Comparison of ENCODE assay signal across 29 mouse cellular contexts in the genomic region with DNA sequence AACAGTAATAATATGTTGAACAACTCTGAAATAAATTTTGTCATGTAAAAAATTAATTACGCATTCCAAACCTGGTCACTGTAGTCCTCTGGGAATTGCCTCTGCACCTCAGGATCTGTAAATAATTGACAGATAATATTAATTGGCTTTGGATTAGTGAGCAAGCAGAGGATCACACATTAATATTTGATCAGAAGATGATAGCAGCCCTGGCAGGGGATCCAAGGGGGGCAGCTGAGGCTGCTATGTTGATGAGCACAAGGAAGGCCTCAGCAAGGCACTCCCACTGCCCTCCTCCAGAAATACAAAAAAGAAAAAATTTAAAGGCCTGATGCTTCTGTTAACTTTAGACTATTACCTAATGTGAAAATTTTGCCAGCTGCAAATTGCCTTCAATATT.
A peak's percentile ranks its signal among the peaks of the same experiment; 100 is the strongest.
DNase-seq lines count a peak whose midpoint lies in the region; ATAC-seq and TF ChIP-seq lines count a peak whose summit lies in the region.
"Had no signal": no experiment of that assay in that cellular context is flagged by ENCODE, and none has a peak within 500 bp of the region (broad histone marks: within the 10 kb centered on the region; RNA-seq: fewer than 3 reads in every experiment).

No protein-coding gene starts in this region.

- no peaks in the 10 kb centered on the region for H3K27me3 ChIP-seq in kidney, embryonic 14.5 days (ENCODE audit: control insufficient read depth, insufficient read depth, low read length)
- H3K27me3 ChIP-seq in midbrain, embryonic 12.5 days, result peaks cover 9% of the 10 kb centered on the region
- peaks cover 58% of the 10 kb centered on the region for H3K27me3 ChIP-seq in midbrain, embryonic 10.5 days (ENCODE audit: low read depth, poor library complexity, severe bottlenecking)
- no peaks in the 10 kb centered on the region for H3K27me3 ChIP-seq in midbrain, embryonic 16.5 days (ENCODE audit: control insufficient read depth, insufficient read depth, low read depth, low read length)
- no peaks in the 10 kb centered on the region for H3K27me3 ChIP-seq in heart, adult 2 months (ENCODE audit: control insufficient read depth, insufficient read depth, low read length)
- H3K27me3 ChIP-seq: forebrain, embryonic 13.5 days; hindbrain, embryonic 12.5 days; intestine, embryonic 15.5 days; limb, embryonic 15.5 days; neural tube, embryonic 12.5 days had no signal

- DNase-seq in kidney, adult 8-10 months, result peak; percentile 27 to 48
- no peak for DNase-seq in midbrain, embryonic 10.5 days (ENCODE audit: low spot score)
- no peak for DNase-seq in cerebellum, postnatal 14 days
- DNase-seq in heart, adult 2 months, result no peak
- DNase-seq: adrenal gland, postnatal 25 days; cerebellum, adult 18-20 months; cerebellum, postnatal 10 days; gastrocnemius, postnatal 14 days; heart, adult 11 months; heart, postnatal 36 days; layer of hippocampus, postnatal 36 days; left cerebral cortex, postnatal 4 days; lung, embryonic 14.5 days; lung, postnatal 14 days; thymus, postnatal 4 days had no signal

- TF ChIP-seq EP300 in heart, adult 2 months (IDR thresholded peaks at IDR 0.05; ENCODE audit: insufficient read depth, low read depth, low read length), result no peak

- H3K4me1 ChIP-seq in kidney, embryonic 14.5 days (ENCODE audit: control insufficient read depth, insufficient read depth, low read length), result no peaks in the 10 kb centered on the region
- peaks cover 20% of the 10 kb centered on the region for H3K4me1 ChIP-seq in midbrain, embryonic 12.5 days
- peaks cover 42% of the 10 kb centered on the region for H3K4me1 ChIP-seq in midbrain, embryonic 10.5 days
- peaks cover 9% of the 10 kb centered on the region for H3K4me1 ChIP-seq in midbrain, embryonic 16.5 days (ENCODE audit: control insufficient read depth, insufficient read depth, low read length)
- peaks cover 1% of the 10 kb centered on the region; the same call in 1 of the 2 replicates for H3K4me1 ChIP-seq in heart, adult 2 months (ENCODE audit: control insufficient read depth, insufficient read depth, low read length)
- H3K4me1 ChIP-seq: intestine, embryonic 15.5 days; limb, embryonic 15.5 days had no signal

- H3K4me3 ChIP-seq in kidney, embryonic 14.5 days (ENCODE audit: low read length), result no peak overlapping the region
- no peak overlapping the region for H3K4me3 ChIP-seq in midbrain, embryonic 12.5 days
- H3K4me3 ChIP-seq in midbrain, embryonic 10.5 days, result no peak overlapping the region
- H3K4me3 ChIP-seq in midbrain, embryonic 16.5 days (ENCODE audit: low read depth, low read length), result no peak overlapping the region
- H3K4me3 ChIP-seq in heart, adult 2 months, result no peak overlapping the region
- H3K4me3 ChIP-seq: erythroblast, embryonic 14.5 days; forebrain, embryonic 13.5 days; hindbrain, embryonic 12.5 days; intestine, embryonic 15.5 days; limb, embryonic 15.5 days; myocyte; neural tube, embryonic 12.5 days had no signal

- 88% methylated on average over 1 of the region's 1 CpGs for WGBS in kidney, embryonic 14.5 days
- 85% methylated on average over 1 of the region's 1 CpGs for WGBS in midbrain, embryonic 12.5 days
- 99% methylated on average over 1 of the region's 1 CpGs for WGBS in midbrain, embryonic 10.5 days
- WGBS in midbrain, embryonic 16.5 days, result 47% methylated on average over 1 of the region's 1 CpGs
- 96% methylated on average over 1 of the region's 1 CpGs for WGBS in heart, adult 2 months

- intact Hi-C loops in heart, adult 2 months (cut with DNase I), result no loop called here

- H3K4me2 ChIP-seq in kidney, embryonic 14.5 days (replicated peaks; ENCODE audit: low read depth, low read length), result no peak overlapping the region
- no peak overlapping the region for H3K4me2 ChIP-seq in midbrain, embryonic 12.5 days (replicated peaks)
- H3K4me2 ChIP-seq in midbrain, embryonic 16.5 days (ENCODE audit: low read length), result no peak overlapping the region
- H3K4me2 ChIP-seq: forebrain, embryonic 13.5 days; heart, embryonic 11.5 days; hindbrain, embryonic 12.5 days; intestine, embryonic 15.5 days; limb, embryonic 15.5 days; lung, embryonic 14.5 days; neural tube, embryonic 12.5 days had no signal

- no peak for TF ChIP-seq POLR2A in heart, adult 2 months (IDR thresholded peaks at IDR 0.05; ENCODE audit: insufficient read depth, low read depth, low read length)

- H3K9me3 ChIP-seq in kidney, embryonic 14.5 days (ENCODE audit: control insufficient read depth, low read length), result no peaks in the 10 kb centered on the region
- H3K9me3 ChIP-seq in midbrain, embryonic 12.5 days, result no peaks in the 10 kb centered on the region
- H3K9me3 ChIP-seq in midbrain, embryonic 10.5 days (replicated peaks), result no peaks in the 10 kb centered on the region
- H3K9me3 ChIP-seq in midbrain, embryonic 16.5 days (replicated peaks; ENCODE audit: control insufficient read depth, low read length, poor library complexity, severe bottlenecking), result no peaks in the 10 kb centered on the region
- H3K9me3 ChIP-seq: forebrain, embryonic 13.5 days; hindbrain, embryonic 12.5 days; intestine, embryonic 15.5 days; limb, embryonic 15.5 days; neural tube, embryonic 12.5 days had no signal

- no peak for ATAC-seq in kidney, embryonic 14.5 days (ENCODE audit: low FRiP score, low TSS enrichment)
- no peak for ATAC-seq in midbrain, embryonic 12.5 days (ENCODE audit: low FRiP score, low read depth)
- ATAC-seq in midbrain, embryonic 16.5 days, result peak; percentile 75; the same call in 1 of the 2 replicates
- ATAC-seq: CD4-positive, CD25-positive, alpha-beta regulatory T cell, adult 4 months; forebrain, embryonic 13.5 days; hindbrain, postnatal 0 days; intestine, embryonic 15.5 days had no signal

- no peaks in the 10 kb centered on the region for H3K79me2 ChIP-seq in heart, adult 2 months (replicated peaks; ENCODE audit: control insufficient read depth, insufficient read depth, low read length)

- no peak overlapping the region for H3K27ac ChIP-seq in kidney, embryonic 14.5 days (ENCODE audit: low read depth, low read length)
- 0 out of 2 replicates have a peak overlapping the region, but pooled peaks have one; percentile 21 for H3K27ac ChIP-seq in midbrain, embryonic 12.5 days (replicated peaks)
- H3K27ac ChIP-seq in midbrain, embryonic 10.5 days (replicated peaks), result no peak overlapping the region
- H3K27ac ChIP-seq in midbrain, embryonic 16.5 days (ENCODE audit: low read length), result no peak overlapping the region
- H3K27ac ChIP-seq in heart, adult 2 months, result no peak overlapping the region
- H3K27ac ChIP-seq: forebrain, embryonic 13.5 days; hindbrain, embryonic 12.5 days; hindbrain, postnatal 0 days; intestine, embryonic 15.5 days; limb, embryonic 15.5 days; liver, embryonic 14.5 days; neural tube, embryonic 12.5 days had no signal

- no peak for TF ChIP-seq CTCF in heart, adult 2 months (IDR thresholded peaks at IDR 0.05)

- no peak overlapping the region for H3K9ac ChIP-seq in kidney, embryonic 14.5 days (ENCODE audit: low read depth, low read length)
- no peak overlapping the region for H3K9ac ChIP-seq in midbrain, embryonic 12.5 days (replicated peaks)
- H3K9ac ChIP-seq in midbrain, embryonic 16.5 days (ENCODE audit: low read depth, low read length), result no peak overlapping the region
- no peak overlapping the region for H3K9ac ChIP-seq in heart, adult 2 months (ENCODE audit: low read depth, low read length)
- H3K9ac ChIP-seq: forebrain, embryonic 13.5 days; hindbrain, embryonic 12.5 days; intestine, embryonic 15.5 days; limb, embryonic 15.5 days; liver, embryonic 14.5 days; lung, embryonic 14.5 days; neural tube, embryonic 12.5 days had no signal

- no peaks in the 10 kb centered on the region for H3K36me3 ChIP-seq in kidney, embryonic 14.5 days (ENCODE audit: control insufficient read depth, insufficient read depth, low read length)
- H3K36me3 ChIP-seq in midbrain, embryonic 12.5 days, result no peaks in the 10 kb centered on the region
- no peaks in the 10 kb centered on the region for H3K36me3 ChIP-seq in midbrain, embryonic 10.5 days
- no peaks in the 10 kb centered on the region for H3K36me3 ChIP-seq in midbrain, embryonic 16.5 days (ENCODE audit: control insufficient read depth, insufficient read depth, low read length)
- no peaks in the 10 kb centered on the region; the same call in 1 of the 2 replicates for H3K36me3 ChIP-seq in heart, adult 2 months (ENCODE audit: control insufficient read depth, insufficient read depth, low read length)
- H3K36me3 ChIP-seq: hindbrain, embryonic 12.5 days; intestine, embryonic 15.5 days; limb, embryonic 15.5 days; neural tube, embryonic 12.5 days had no signal

Comparison
In these comparisons a context has a peak if more than half of its experiments do, and no peak if none do; other contexts are left out.
1. DNase-seq: peak in kidney, adult 8-10 months (2 of 2); none in midbrain, embryonic 10.5 days (single experiment), cerebellum, postnatal 14 days (0 of 2) and heart, adult 2 months (0 of 2).